Mouse (Mus musculus) kidney, adult 2 months (tissue): ENCODE measurements around the gene Blnk. TPM values are rescaled to one million over a fixed set of nuclear protein-coding genes. Genes with fewer than 3 reads are reported as not detected.

Experiments used
- DNase-seq: peaks from one replicate; pipeline ENCODE4 v3.0.0; 2021
- H3K27ac ChIP-seq: fragments of 200-500 bp; 2 replicates; pipeline ENCODE4 v1.5.1; 2012; ENCODE audit warnings: low read depth, low read length, control low read depth, inconsistent platforms; ENCODE audit not compliant: insufficient read depth
- H3K27me3 ChIP-seq: fragments of 200-500 bp; replicated peaks from 2 replicates; pipeline ENCODE4 v1.6.1; 2012; ENCODE audit warnings: mild to moderate bottlenecking, moderate library complexity, low read length, inconsistent platforms; ENCODE audit not compliant: control insufficient read depth, insufficient read depth
- H3K36me3 ChIP-seq: fragments of 200-500 bp; 2 replicates; pipeline ENCODE4 v1.6.1; 2012; ENCODE audit warnings: mild to moderate bottlenecking, moderate library complexity, low read length, inconsistent platforms; ENCODE audit not compliant: control insufficient read depth, insufficient read depth
- H3K4me1 ChIP-seq: fragments of 200-500 bp; 2 replicates; pipeline ENCODE4 v1.6.1; 2011; ENCODE audit warnings: low read length; ENCODE audit not compliant: control insufficient read depth, insufficient read depth
- H3K4me3 ChIP-seq: fragments of 200-500 bp; 2 replicates; pipeline ENCODE4 v1.5.1; 2011; ENCODE audit warnings: mild to moderate bottlenecking, low read depth, low read length, control low read depth; ENCODE audit not compliant: insufficient read depth
- CTCF ChIP-seq: fragments of 200-500 bp; conservative IDR thresholded peaks from 2 replicates; pipeline ENCODE4 v1.5.1; 2011; ENCODE audit warnings: low read depth, mild to moderate bottlenecking, control low read depth, low read length, moderate library complexity, mixed read lengths; ENCODE audit not compliant: insufficient read depth, insufficient read length
- POLR2A ChIP-seq: fragments of 200-500 bp; IDR thresholded peaks from one replicate; pipeline ENCODE4 v1.6.1; 2011; ENCODE audit warnings: low read depth, low read length, control low read depth
- WGBS: fragments of 180-500 bp; shearing (Covaris S2); methylation state at CpG from one replicate; pipeline ENCODE4 v1.1.7; 2018; 5-methylcytosine and 5-hydroxymethylcytosine counted together
- polyA plus RNA-seq: library from polyadenylated mRNA; depleted of rRNA; stranded (reverse); fragments of >200 nt; gene quantifications from 2 replicates; pipeline ENCODE4 v1.2.3, GENCODE M21; 2012

The Blnk gene
- polyA plus RNA-seq, 1 experiment = 16.5 TPM

GRCm38 (mm10) chr19:40992517-40993044, 1.8 kb downstream of the Blnk start:
- TF ChIP-seq CTCF (no peak), POLR2A (no peak)
- WGBS = 37% methylated on average over 8 of the region's 8 CpGs
- no peak for DNase-seq
- H3K27ac ChIP-seq = peak overlapping the region; percentile 27
- peaks cover 10% of the 10 kb centered on the region; the same call in 1 of the 2 replicates for H3K4me1 ChIP-seq
- no peaks in the 10 kb centered on the region for H3K27me3 ChIP-seq
- peak overlapping the region; percentile 30 for H3K4me3 ChIP-seq
- H3K36me3 ChIP-seq = no peaks in the 10 kb centered on the region

DNA sequence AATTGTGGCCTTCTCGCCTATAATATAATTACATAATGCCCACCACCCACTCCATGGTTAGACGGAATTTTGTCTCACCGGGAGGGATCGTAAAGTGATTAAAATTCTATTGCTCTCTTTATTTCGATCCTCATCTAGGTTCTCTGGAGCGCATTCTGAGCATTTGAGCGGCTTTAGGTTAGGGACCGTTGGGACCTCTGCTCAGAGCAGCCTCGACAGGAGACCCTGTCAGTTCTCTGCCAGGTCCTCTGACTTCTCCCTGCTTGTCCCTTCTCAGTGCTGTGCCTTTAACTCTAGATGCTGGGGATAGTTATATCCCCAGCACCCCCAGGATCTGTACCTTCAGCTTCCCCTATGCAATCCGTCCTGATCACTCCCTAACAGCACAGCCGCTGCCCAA, 2.2 kb downstream of the Blnk start:
- Histone ChIP-seq H3K27me3 (no peaks in the 10 kb centered on the region), H3K27ac (no peak overlapping the region), H3K36me3 (no peaks in the 10 kb centered on the region), H3K4me1 (peaks cover 10% of the 10 kb centered on the region; the same call in 1 of the 2 replicates), H3K4me3 (peak overlapping the region; percentile 30)
- DNase-seq = no peak
- WGBS = 28% methylated on average over 11 of the region's 11 CpGs
- TF ChIP-seq POLR2A (no peak), CTCF (no peak)

DNA sequence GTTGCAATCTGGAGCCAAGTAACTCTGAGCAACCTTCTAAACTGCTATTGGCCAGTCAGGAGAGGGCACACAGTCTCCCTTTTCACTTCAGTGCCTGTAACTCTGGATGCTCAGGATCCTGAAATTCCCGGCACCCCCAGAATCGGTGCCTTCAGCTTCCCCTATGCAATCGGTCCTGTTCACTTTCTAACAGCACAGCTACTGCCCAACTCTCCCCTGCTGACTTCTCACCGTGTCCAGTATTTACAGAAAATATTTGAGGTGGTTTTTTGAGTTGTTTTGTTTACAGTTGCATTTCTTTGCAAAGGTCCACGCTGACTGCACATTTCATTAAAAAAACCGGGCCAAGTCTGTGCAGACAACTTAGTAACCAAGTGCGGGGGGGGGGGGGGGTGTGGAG, 2.7 kb downstream of the Blnk start:
- Histone ChIP-seq H3K36me3 (no peaks in the 10 kb centered on the region), H3K27ac (no peak overlapping the region), H3K4me3 (no peak overlapping the region), H3K27me3 (no peaks in the 10 kb centered on the region), H3K4me1 (peaks cover 10% of the 10 kb centered on the region; the same call in 1 of the 2 replicates)
- no peak for DNase-seq
- TF ChIP-seq CTCF (no peak), POLR2A (no peak)
- 32% methylated on average over 7 of the region's 7 CpGs for WGBS

GRCm38 (mm10) chr19:40990781-40991343, 3.5 kb downstream of the Blnk start:
- H3K4me3 ChIP-seq = no peak overlapping the region

GRCm38 (mm10) chr19:40989961-40990600, 4.3 kb downstream of the Blnk start:
- Histone ChIP-seq H3K4me3 (no peak overlapping the region), H3K4me1 (peaks cover 5% of the 10 kb centered on the region; the same call in 1 of the 2 replicates), H3K36me3 (no peaks in the 10 kb centered on the region), H3K27me3 (no peaks in the 10 kb centered on the region), H3K27ac (no peak overlapping the region)
- no peak for DNase-seq
- 69% methylated on average over 9 of the region's 9 CpGs for WGBS
- TF ChIP-seq CTCF (no peak), POLR2A (no peak)

More at GRCm38 (mm10) chr19:40990781-40991343, 3.5 kb downstream of the Blnk start:
- Histone ChIP-seq H3K36me3 (no peaks in the 10 kb centered on the region), H3K27ac (no peak overlapping the region), H3K4me1 (peaks cover 7% of the 10 kb centered on the region; the same call in 1 of the 2 replicates), H3K27me3 (no peaks in the 10 kb centered on the region)
- WGBS = 80% methylated on average over 17 of the region's 17 CpGs
- TF ChIP-seq CTCF (no peak), POLR2A (no peak)
- no peak for DNase-seq

DNA sequence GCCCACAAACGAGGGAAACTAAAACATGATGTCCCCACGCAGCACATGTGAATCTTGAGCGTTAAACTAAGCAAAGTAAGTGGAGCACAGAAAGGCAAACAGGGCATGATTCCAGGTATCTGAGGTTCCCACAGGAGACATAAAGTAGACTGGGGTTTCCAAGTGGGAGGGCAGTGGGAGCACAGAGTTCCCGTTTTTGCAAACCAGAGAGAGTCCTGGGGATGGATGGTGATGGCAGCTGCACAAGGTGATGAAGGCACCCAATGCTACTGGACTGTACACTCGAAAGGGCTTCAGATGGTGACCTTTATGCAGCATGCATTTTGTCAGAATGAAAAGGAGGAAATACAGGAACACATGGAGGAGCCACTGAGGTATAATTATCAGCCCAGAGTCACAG, 5.5 kb downstream of the Blnk start:
- WGBS = 75% methylated on average over 5 of the region's 5 CpGs

GRCm38 (mm10) chr19:40984536-40984935, 9.8 kb downstream of the Blnk start:
- H3K27me3 ChIP-seq = no peaks in the 10 kb centered on the region
- 100% methylated on average over 1 of the region's 1 CpGs for WGBS
- H3K36me3 ChIP-seq = no peaks in the 10 kb centered on the region
- H3K4me1 ChIP-seq = no peaks in the 10 kb centered on the region
- TF ChIP-seq CTCF (no peak), POLR2A (no peak)
- DNase-seq = no peak
- no peak overlapping the region for H3K4me3 ChIP-seq
- H3K27ac ChIP-seq = no peak overlapping the region

More for the DNA sequence above, 5.5 kb downstream of the Blnk start:
- Histone ChIP-seq H3K4me1 (no peaks in the 10 kb centered on the region), H3K4me3 (no peak overlapping the region), H3K27ac (no peak overlapping the region), H3K36me3 (no peaks in the 10 kb centered on the region), H3K27me3 (no peaks in the 10 kb centered on the region)
- TF ChIP-seq CTCF = no peak
- no peak for TF ChIP-seq POLR2A
- DNase-seq = no peak
